Mouse (Mus musculus) fat pad, adult 2 months (tissue): Measurements from ENCODE around the gene Scn5a.

Source experiments
- DNase-seq: peaks from one replicate; pipeline ENCODE4 v3.0.0-alpha.2; 2011; ENCODE audit warnings: low read depth, low spot score; ENCODE audit errors: extremely low read depth

The Scn5a gene

GRCm38 (mm10) chr9:119578636-119579438, at the start of gene Scn5a:
Scn5a (minus strand) TSS chr9:119579016.
- no peak for DNase-seq

- no peak for DNase-seq
Measured at GRCm38 (mm10) chr9:119627227-119627626, 48.4 kb upstream of the Scn5a start.

GRCm38 (mm10) chr9:119624151-119624550, 45.3 kb upstream of the Scn5a start:
- no peak for DNase-seq

GRCm38 (mm10) chr9:119614798-119615197, 36.0 kb upstream of the Scn5a start:
- no peak for DNase-seq

- no peak for DNase-seq
Measured at GRCm38 (mm10) chr9:119610563-119611166, 31.8 kb upstream of the Scn5a start.

- DNase-seq = no peak
Measured at GRCm38 (mm10) chr9:119606906-119607305, 28.1 kb upstream of the Scn5a start.

GRCm38 (mm10) chr9:119604607-119605006, 25.8 kb upstream of the Scn5a start:
- DNase-seq = no peak

GRCm38 (mm10) chr9:119598501-119598900, 19.7 kb upstream of the Scn5a start:
- DNase-seq = no peak

- no peak for DNase-seq
Measured at GRCm38 (mm10) chr9:119597332-119597731, 18.5 kb upstream of the Scn5a start.

GRCm38 (mm10) chr9:119589592-119589991, 10.8 kb upstream of the Scn5a start:
- no peak for DNase-seq

- DNase-seq = no peak
Measured at GRCm38 (mm10) chr9:119588763-119589449, 10.1 kb upstream of the Scn5a start.

- DNase-seq = no peak
Measured at GRCm38 (mm10) chr9:119580668-119581067, 1.9 kb upstream of the Scn5a start.

- DNase-seq = no peak
Measured at GRCm38 (mm10) chr9:119580187-119580586, 1.4 kb upstream of the Scn5a start.

GRCm38 (mm10) chr9:119578311-119578635, 543 bp downstream of the Scn5a start:
- no peak for DNase-seq

GRCm38 (mm10) chr9:119576977-119577376, 1.8 kb downstream of the Scn5a start:
- no peak for DNase-seq

GRCm38 (mm10) chr9:119575732-119576131, 3.1 kb downstream of the Scn5a start:
- DNase-seq = no peak

GRCm38 (mm10) chr9:119574366-119574765, 4.5 kb downstream of the Scn5a start:
- DNase-seq = no peak

- no peak for DNase-seq
Measured at GRCm38 (mm10) chr9:119573009-119573408, 5.8 kb downstream of the Scn5a start.

GRCm38 (mm10) chr9:119571411-119571888, 7.4 kb downstream of the Scn5a start:
- DNase-seq = no peak

GRCm38 (mm10) chr9:119570652-119571051, 8.2 kb downstream of the Scn5a start:
- DNase-seq = no peak

- no peak for DNase-seq
Measured at GRCm38 (mm10) chr9:119568732-119569131, 10.1 kb downstream of the Scn5a start.

GRCm38 (mm10) chr9:119567800-119568199, 11.0 kb downstream of the Scn5a start:
- DNase-seq = no peak
